Mouse (Mus musculus) hindbrain, postnatal 0 days (tissue): ENCODE data around the gene 4930568D16Rik. TPM values are rescaled to one million over a fixed set of nuclear protein-coding genes. Genes with fewer than 3 reads are reported as not detected.

ENCODE experiments used
- ATAC-seq: fragments of 200-750 bp; cut with Nextera tagmentation; 2 replicates; pipeline ENCODE4 v1.8.0; 2017; ENCODE audit warnings: mild to moderate bottlenecking, moderate TSS enrichment, moderate library complexity
- DNase-seq: peaks from one replicate; pipeline ENCODE4 v3.0.0-alpha.2; 2015; ENCODE audit warnings: low spot score
- H3K27ac ChIP-seq: fragments of 300-500 bp; sonication (generic); 2 replicates; pipeline ENCODE4 v1.5.1; 2014; ENCODE audit warnings: mild to moderate bottlenecking
- H3K27me3 ChIP-seq: fragments of 300-500 bp; sonication (generic); 2 replicates; pipeline ENCODE4 v1.6.1; 2014; ENCODE audit warnings: low read length, mixed read lengths; ENCODE audit not compliant: insufficient read depth
- H3K36me3 ChIP-seq: fragments of 300-500 bp; sonication (generic); 2 replicates; pipeline ENCODE4 v1.6.1; 2014; ENCODE audit warnings: low read length, mixed read lengths; ENCODE audit not compliant: insufficient read depth
- H3K4me1 ChIP-seq: fragments of 300-500 bp; sonication (generic); 2 replicates; pipeline ENCODE4 v1.6.1; 2014; ENCODE audit warnings: antibody characterized with exemption, low read length, mixed read lengths; ENCODE audit not compliant: insufficient read depth
- H3K4me2 ChIP-seq: fragments of 300-500 bp; sonication (generic); 2 replicates; pipeline ENCODE4 v1.6.1; 2014; ENCODE audit warnings: low read depth, mild to moderate bottlenecking, low read length, moderate library complexity, mixed read lengths
- H3K4me3 ChIP-seq: fragments of 300-500 bp; sonication (generic); 2 replicates; pipeline ENCODE4 v1.5.1; 2014; ENCODE audit warnings: low read length
- H3K9ac ChIP-seq: fragments of 300-500 bp; sonication (generic); replicated peaks from 2 replicates; pipeline ENCODE4 v1.6.1; 2014; ENCODE audit warnings: mild to moderate bottlenecking, low read length, moderate library complexity, mixed read lengths
- H3K9me3 ChIP-seq: fragments of 300-500 bp; sonication (generic); 2 replicates; pipeline ENCODE4 v1.6.1; 2016; ENCODE audit warnings: low read length, mixed read lengths
- CTCF ChIP-seq: IDR thresholded peaks from 2 replicates; pipeline ENCODE4 v1.5.1; 2016; ENCODE audit warnings: antibody characterized with exemption, control low read depth, low read depth
- WGBS: fragments of 180-500 bp; shearing (Covaris S2); extraction: QIAGEN DNeasy Blood & Tissue Kit; methylation state at CpG from one replicate; pipeline ENCODE4 v1.1.7; 2014; 5-methylcytosine and 5-hydroxymethylcytosine counted together
- polyA plus RNA-seq: library from polyadenylated mRNA; unstranded; fragments of >200 nt; fragmentation: Nextera tagmentation; extraction: Ambion mirVana; gene quantifications from 2 replicates; pipeline ENCODE4 v1.2.1, GENCODE M21; 2015
- total RNA-seq: library from RNA; depleted of rRNA; stranded (reverse); fragments of >200 nt; gene quantifications from 2 replicates; pipeline ENCODE4 v1.2.3, GENCODE M21; 2014

4930568D16Rik gene
- total and polyA plus RNA-seq, 2 experiments from 2014 or later, result not detected

DNA sequence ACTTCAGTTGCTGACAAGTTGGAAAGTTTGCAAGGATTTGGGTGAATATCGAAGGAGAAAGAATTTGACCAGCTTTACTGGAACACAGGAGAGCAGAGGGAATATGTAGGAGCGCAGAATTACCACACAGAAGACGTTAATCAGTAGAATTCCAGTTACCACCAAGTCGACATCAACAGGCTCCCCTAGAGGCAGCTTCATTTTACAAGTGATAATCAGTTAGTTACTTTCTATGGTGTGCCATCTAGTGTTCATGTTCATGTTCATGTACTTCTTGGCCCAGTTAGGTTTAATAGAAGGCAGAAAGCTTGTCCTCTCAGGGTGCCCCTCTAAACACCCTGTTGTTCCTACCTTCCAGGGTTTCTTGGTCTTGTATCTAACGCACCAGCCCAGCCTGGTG lies 18.3 kb downstream of the 4930568D16Rik start:
- Histone ChIP-seq H3K9ac (no peak overlapping the region), H3K9me3 (no peaks in the 10 kb centered on the region), H3K4me2 (no peak overlapping the region), H3K27me3 (no peaks in the 10 kb centered on the region), H3K4me1 (no peaks in the 10 kb centered on the region), H3K36me3 (no peaks in the 10 kb centered on the region), H3K27ac (no peak overlapping the region), H3K4me3 (no peak overlapping the region)
- peak; percentile 35; the same call in 1 of the 2 replicates for ATAC-seq
- 53% methylated on average over 5 of the region's 5 CpGs for WGBS
- TF ChIP-seq CTCF, result peak; percentile 83
- peak; percentile 81 for DNase-seq

DNA sequence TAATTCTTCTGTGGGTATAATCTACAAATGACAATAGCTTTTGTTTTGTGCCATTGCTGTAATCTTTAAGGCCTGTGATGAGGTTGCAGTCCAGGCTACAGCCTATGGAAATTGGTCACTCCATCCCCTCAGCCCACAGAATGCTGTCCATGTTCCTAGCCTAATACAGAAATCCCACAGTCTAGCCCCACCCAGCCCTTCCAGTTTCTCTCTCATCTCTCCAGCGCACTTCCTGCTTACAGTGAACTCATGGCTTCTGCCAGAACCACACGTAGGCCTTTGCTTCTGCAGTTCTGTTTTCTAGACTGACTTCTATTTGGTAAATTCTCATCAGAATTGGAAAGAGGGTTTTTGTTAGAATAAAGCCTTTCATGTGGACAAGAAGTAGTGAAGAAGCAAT lies 21.5 kb downstream of the 4930568D16Rik start:
- WGBS, result 78% methylated on average over 2 of the region's 2 CpGs
- no peak overlapping the region for H3K27ac ChIP-seq
- no peaks in the 10 kb centered on the region for H3K4me1 ChIP-seq
- H3K9ac ChIP-seq, result no peak overlapping the region
- no peak overlapping the region for H3K4me3 ChIP-seq
- no peak for ATAC-seq
- no peak for DNase-seq
- no peaks in the 10 kb centered on the region for H3K27me3 ChIP-seq
- no peaks in the 10 kb centered on the region for H3K36me3 ChIP-seq
- no peaks in the 10 kb centered on the region for H3K9me3 ChIP-seq
- TF ChIP-seq CTCF, result no peak
- H3K4me2 ChIP-seq, result no peak overlapping the region

DNA sequence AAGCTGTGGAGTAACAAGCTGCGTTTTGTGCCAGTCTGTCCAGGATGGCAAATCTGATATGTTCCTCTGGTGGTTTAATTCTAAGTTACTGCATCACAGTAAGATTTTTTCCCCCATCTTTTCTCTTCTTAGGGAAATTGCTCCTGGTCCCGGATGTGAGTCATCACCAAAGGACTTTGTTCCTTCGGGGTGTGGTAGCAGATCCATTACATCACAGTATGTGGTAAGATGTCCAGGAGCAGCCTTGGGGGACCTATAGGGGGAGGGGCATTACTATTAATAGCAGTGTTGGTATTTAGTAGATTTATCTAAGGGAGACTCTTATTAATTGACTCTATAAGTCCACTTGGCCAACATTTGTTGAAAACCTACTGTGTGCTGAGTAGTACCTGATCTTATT lies 24.9 kb downstream of the 4930568D16Rik start:
- no peaks in the 10 kb centered on the region for H3K36me3 ChIP-seq

GRCm38 (mm10) chr2:35338707-35339106 lies 28.8 kb downstream of the 4930568D16Rik start:
- Histone ChIP-seq H3K27me3 (no peaks in the 10 kb centered on the region), H3K4me3 (no peak overlapping the region), H3K4me1 (no peaks in the 10 kb centered on the region), H3K27ac (no peak overlapping the region), H3K36me3 (no peaks in the 10 kb centered on the region), H3K9me3 (no peaks in the 10 kb centered on the region; the same call in 1 of the 2 replicates), H3K4me2 (no peak overlapping the region), H3K9ac (no peak overlapping the region)
- TF ChIP-seq CTCF, result no peak
- DNase-seq (no peak), ATAC-seq (no peak)
- WGBS, result 70% methylated on average over 6 of the region's 6 CpGs

More for the DNA sequence above, 24.9 kb downstream of the 4930568D16Rik start:
- Histone ChIP-seq H3K4me1 (no peaks in the 10 kb centered on the region), H3K4me2 (no peak overlapping the region), H3K4me3 (no peak overlapping the region), H3K9me3 (no peaks in the 10 kb centered on the region; the same call in 1 of the 2 replicates), H3K9ac (no peak overlapping the region), H3K27ac (no peak overlapping the region), H3K27me3 (no peaks in the 10 kb centered on the region)
- 81% methylated on average over 3 of the region's 3 CpGs for WGBS
- DNase-seq (no peak), ATAC-seq (no peak)
- TF ChIP-seq CTCF, result no peak

GRCm38 (mm10) chr2:35338036-35338435 lies 29.5 kb downstream of the 4930568D16Rik start:
- H3K27ac ChIP-seq, result no peak overlapping the region
- H3K4me3 ChIP-seq, result no peak overlapping the region
- no peaks in the 10 kb centered on the region for H3K27me3 ChIP-seq
- no peaks in the 10 kb centered on the region; the same call in 1 of the 2 replicates for H3K9me3 ChIP-seq
- no peak for TF ChIP-seq CTCF
- DNase-seq (no peak), ATAC-seq (no peak)
- WGBS, result 80% methylated on average over 1 of the region's 1 CpGs
- H3K36me3 ChIP-seq, result no peaks in the 10 kb centered on the region
- no peaks in the 10 kb centered on the region for H3K4me1 ChIP-seq
- no peak overlapping the region for H3K4me2 ChIP-seq
- no peak overlapping the region for H3K9ac ChIP-seq

- peak overlapping the region; percentile 49; the same call in 1 of the 2 replicates for H3K9ac ChIP-seq
- ATAC-seq (no peak; the same call in 1 of the 2 replicates), DNase-seq (no peak)
- H3K9me3 ChIP-seq, result no peaks in the 10 kb centered on the region; the same call in 1 of the 2 replicates
- H3K4me2 ChIP-seq, result peak overlapping the region; percentile 60
- WGBS, result 34% methylated on average over 10 of the region's 10 CpGs
- no peaks in the 10 kb centered on the region for H3K4me1 ChIP-seq
- H3K27ac ChIP-seq, result peak overlapping the region; percentile 62; the same call in 1 of the 2 replicates
- no peaks in the 10 kb centered on the region for H3K36me3 ChIP-seq
- no peak for TF ChIP-seq CTCF
- peak overlapping the region; percentile 47 for H3K4me3 ChIP-seq
- no peaks in the 10 kb centered on the region for H3K27me3 ChIP-seq
Measured at GRCm38 (mm10) chr2:35337419-35337818, 30.1 kb downstream of the 4930568D16Rik start.

GRCm38 (mm10) chr2:35336388-35337280 lies 30.9 kb downstream of the 4930568D16Rik start, which contains the start of gene Stom:
Gene Stom, minus strand, starts transcription at chr2:35336976.
- TF ChIP-seq CTCF, result 0 out of 2 replicates have a peak, but pooled peaks have one; percentile 40
- Histone ChIP-seq H3K4me1 (no peaks in the 10 kb centered on the region), H3K36me3 (no peaks in the 10 kb centered on the region), H3K27ac (peak within 1 kb of the TSS; percentile 62), H3K27me3 (no peaks in the 10 kb centered on the region), H3K4me2 (peak within 1 kb of the TSS; percentile 60), H3K4me3 (peak within 1 kb of the TSS; percentile 47), H3K9ac (peak within 1 kb of the TSS; percentile 49), H3K9me3 (no peaks in the 10 kb centered on the region; the same call in 1 of the 2 replicates)
- WGBS, result under 1% methylated on average over 45 of the region's 45 CpGs
- ATAC-seq (peak; percentile 99), DNase-seq (peak; percentile 99)
